Comparison of ENCODE assay signal across 20 mouse cellular contexts in genomic region chr1:62830418-62830769, GRCm38 (mm10).
DNase-seq lines count a peak whose midpoint lies in the region; ATAC-seq and TF ChIP-seq lines count a peak whose summit lies in the region.
"Had no signal": no experiment of that assay in that cellular context is flagged by ENCODE, and none has a peak within 500 bp of the region (broad histone marks: within the 10 kb centered on the region; RNA-seq: fewer than 3 reads in every experiment).

No protein-coding gene starts in this region.

- no peaks in the 10 kb centered on the region for H3K79me2 ChIP-seq in heart, adult 2 months (replicated peaks; ENCODE audit: control insufficient read depth, insufficient read depth, low read length)

- H3K9me3 ChIP-seq in heart, embryonic 10.5 days, result no peaks in the 10 kb centered on the region
- no peaks in the 10 kb centered on the region for H3K9me3 ChIP-seq in heart, embryonic 14.5 days (ENCODE audit: control insufficient read depth, low read length)
- 0 out of 2 replicates have a peak, but pooled peaks cover 4% of the 10 kb centered on the region for H3K9me3 ChIP-seq in lung, embryonic 14.5 days (ENCODE audit: low read depth, low read length)
- H3K9me3 ChIP-seq: forebrain, embryonic 15.5 days; hindbrain, embryonic 15.5 days had no signal

- no peak for DNase-seq in heart, embryonic 10.5 days (ENCODE audit: low spot score)
- no peak for DNase-seq in heart, adult 2 months
- no peak for DNase-seq in heart, adult 18-20 months
- peak; percentile 59 for DNase-seq in lung, embryonic 14.5 days
- no peak for DNase-seq in lung, postnatal 36 days
- peak; percentile 72 for DNase-seq in Muller cell, postnatal 12 days (ENCODE audit: inconsistent ontology term)
- DNase-seq: adrenal gland, adult 2 months; adrenal gland, postnatal 25 days; cerebellum, adult 18-20 months; cerebellum, adult 9-11 months; cerebellum, postnatal 36 days; gastrocnemius, postnatal 36 days; kidney, adult 2 months had no signal

- H3K27ac ChIP-seq in heart, embryonic 10.5 days, result peak overlapping the region; percentile 48; the same call in 1 of the 2 replicates
- H3K27ac ChIP-seq in heart, adult 2 months, result no peak overlapping the region
- H3K27ac ChIP-seq in heart, embryonic 14.5 days (replicated peaks in 1 of 2; ENCODE audit: control insufficient read depth in 1 of 2, insufficient read depth in 1 of 2, low read depth in 2 of 2, low read length in 2 of 2), result no peak overlapping the region
- H3K27ac ChIP-seq in lung, embryonic 14.5 days (ENCODE audit: low read depth), result peak overlapping the region; percentile 15; the same call in 1 of the 2 replicates
- H3K27ac ChIP-seq: embryonic facial prominence, embryonic 12.5 days; forebrain, embryonic 15.5 days; hindbrain, embryonic 15.5 days had no signal

- no peak overlapping the region for H3K9ac ChIP-seq in heart, adult 2 months (ENCODE audit: low read depth, low read length)
- no peak overlapping the region for H3K9ac ChIP-seq in heart, embryonic 14.5 days (ENCODE audit: low read length)
- H3K9ac ChIP-seq in lung, embryonic 14.5 days, result no peak overlapping the region
- H3K9ac ChIP-seq: embryonic facial prominence, embryonic 12.5 days; forebrain, embryonic 15.5 days; hindbrain, embryonic 15.5 days had no signal

- TF ChIP-seq EP300 in heart, adult 2 months (IDR thresholded peaks at IDR 0.05; ENCODE audit: insufficient read depth, low read depth, low read length), result no peak

- intact Hi-C loops in heart, adult 2 months (cut with DNase I), result no loop called here

- no peak for TF ChIP-seq CTCF in heart, adult 2 months (IDR thresholded peaks at IDR 0.05)
- no peak for TF ChIP-seq CTCF in lung, embryonic 14.5 days (IDR thresholded peaks at IDR 0.05; ENCODE audit: low read depth)

- peak overlapping the region; percentile 38 for H3K4me2 ChIP-seq in heart, embryonic 14.5 days (ENCODE audit: low read length)
- no peak overlapping the region for H3K4me2 ChIP-seq in lung, embryonic 14.5 days
- H3K4me2 ChIP-seq: embryonic facial prominence, embryonic 12.5 days; forebrain, embryonic 15.5 days; hindbrain, embryonic 15.5 days had no signal

- no peak for TF ChIP-seq POLR2A in heart, adult 2 months (IDR thresholded peaks at IDR 0.05; ENCODE audit: insufficient read depth, low read depth, low read length)

- no peak for ATAC-seq in heart, embryonic 14.5 days (ENCODE audit: insufficient number of reproducible peaks, insufficient read depth, low FRiP score, low read depth)
- ATAC-seq in lung, embryonic 14.5 days (ENCODE audit: insufficient read depth), result peak; percentile 22; the same call in 1 of the 2 replicates
- ATAC-seq in megakaryocyte, adult 5-6 weeks (ENCODE audit: poor library complexity, severe bottlenecking), result no peak
- ATAC-seq: forebrain, embryonic 15.5 days; intestine, embryonic 16.5 days had no signal

- H3K4me1 ChIP-seq in heart, embryonic 10.5 days, result peaks cover 41% of the 10 kb centered on the region
- H3K4me1 ChIP-seq in heart, adult 2 months (ENCODE audit: control insufficient read depth, insufficient read depth, low read length), result no peaks in the 10 kb centered on the region
- H3K4me1 ChIP-seq in heart, embryonic 14.5 days (ENCODE audit: control insufficient read depth in 2 of 2, insufficient read depth in 2 of 2, low read length in 2 of 2), result peaks cover 20 to 23% of the 10 kb centered on the region in 2 experiments
- 0 out of 2 replicates have a peak, but pooled peaks cover 12% of the 10 kb centered on the region for H3K4me1 ChIP-seq in lung, embryonic 14.5 days (ENCODE audit: insufficient read depth)

- peak overlapping the region; percentile 16; the same call in 1 of the 2 replicates for H3K4me3 ChIP-seq in heart, embryonic 10.5 days
- no peak overlapping the region for H3K4me3 ChIP-seq in heart, adult 2 months
- no peak overlapping the region for H3K4me3 ChIP-seq in heart, embryonic 14.5 days (ENCODE audit: control insufficient read depth in 1 of 2, insufficient read depth in 1 of 2, low read depth in 1 of 2, low read length in 2 of 2)
- H3K4me3 ChIP-seq in lung, embryonic 14.5 days (ENCODE audit: low read depth, low read length), result no peak overlapping the region
- H3K4me3 ChIP-seq: embryonic facial prominence, embryonic 12.5 days; forebrain, embryonic 15.5 days; hindbrain, embryonic 15.5 days had no signal

- no peaks in the 10 kb centered on the region for H3K27me3 ChIP-seq in heart, embryonic 10.5 days (ENCODE audit: insufficient read depth, poor library complexity, severe bottlenecking)
- H3K27me3 ChIP-seq in heart, adult 2 months (ENCODE audit: control insufficient read depth, insufficient read depth, low read length), result no peaks in the 10 kb centered on the region
- H3K27me3 ChIP-seq in heart, embryonic 14.5 days (ENCODE audit: control insufficient read depth, insufficient read depth, low read length), result no peaks in the 10 kb centered on the region
- no peaks in the 10 kb centered on the region for H3K27me3 ChIP-seq in lung, embryonic 14.5 days (ENCODE audit: insufficient read depth, low read length)
- H3K27me3 ChIP-seq: CH12.LX; embryonic facial prominence, embryonic 12.5 days; forebrain, embryonic 15.5 days; hindbrain, embryonic 15.5 days had no signal

- H3K36me3 ChIP-seq in heart, embryonic 10.5 days, result no peaks in the 10 kb centered on the region
- H3K36me3 ChIP-seq in heart, adult 2 months (ENCODE audit: control insufficient read depth, insufficient read depth, low read length), result no peaks in the 10 kb centered on the region
- H3K36me3 ChIP-seq in heart, embryonic 14.5 days (ENCODE audit: control insufficient read depth, insufficient read depth, low read length), result no peaks in the 10 kb centered on the region
- H3K36me3 ChIP-seq in lung, embryonic 14.5 days (ENCODE audit: insufficient read depth), result no peaks in the 10 kb centered on the region
- H3K36me3 ChIP-seq: embryonic facial prominence, embryonic 12.5 days; forebrain, embryonic 15.5 days; hindbrain, embryonic 15.5 days had no signal

- 39% methylated on average over 7 of the region's 7 CpGs for WGBS in heart, embryonic 10.5 days
- WGBS in heart, adult 2 months, result 57% methylated on average over 7 of the region's 7 CpGs
- 37% methylated on average over 7 of the region's 7 CpGs for WGBS in heart, embryonic 14.5 days
- 40% methylated on average over 7 of the region's 7 CpGs for WGBS in lung, embryonic 14.5 days

Comparison
In these comparisons a context has a peak if more than half of its experiments do, and no peak if none do; other contexts are left out.
1. DNase-seq: peak in lung, embryonic 14.5 days (single experiment) and Muller cell, postnatal 12 days (single experiment); none in heart, embryonic 10.5 days (single experiment), heart, adult 2 months (0 of 2), heart, adult 18-20 months (0 of 2) and lung, postnatal 36 days (single experiment).
2. H3K27ac ChIP-seq: peak in heart, embryonic 10.5 days (single experiment) and lung, embryonic 14.5 days (single experiment); none in heart, adult 2 months (single experiment) and heart, embryonic 14.5 days (0 of 2).